Mouse (Mus musculus) liver, postnatal 0 days (tissue): ENCODE results near the gene Ctsk. TPM values are rescaled to one million over a fixed set of nuclear protein-coding genes. Genes with fewer than 3 reads are reported as not detected.

Experiments
- ATAC-seq: fragments of 200-750 bp; cut with Nextera tagmentation; 2 replicates; pipeline ENCODE4 v1.8.0; 2017; ENCODE audit warnings: mild to moderate bottlenecking, moderate library complexity
- DNase-seq: peaks from one replicate; pipeline ENCODE4 v3.0.0-alpha.2; 2016
- H3K27ac ChIP-seq: fragments of 300-500 bp; sonication (generic); 2 replicates; pipeline ENCODE4 v1.5.1; 2014; ENCODE audit warnings: antibody characterized with exemption, moderate library complexity, mild to moderate bottlenecking, low read depth
- H3K27me3 ChIP-seq: fragments of 300-500 bp; sonication (generic); 2 replicates; pipeline ENCODE4 v1.6.1; 2014; ENCODE audit warnings: low read length, control low read depth, mixed read lengths; ENCODE audit not compliant: insufficient read depth
- H3K36me3 ChIP-seq: fragments of 300-500 bp; sonication (generic); replicated peaks from 2 replicates; pipeline ENCODE4 v1.6.1; 2014; ENCODE audit warnings: mild to moderate bottlenecking, control low read depth, low read length, moderate library complexity, mixed read lengths; ENCODE audit not compliant: insufficient read depth
- H3K4me1 ChIP-seq: fragments of 300-500 bp; sonication (generic); 2 replicates; pipeline ENCODE4 v1.6.1; 2014; ENCODE audit warnings: antibody characterized with exemption, mild to moderate bottlenecking, control low read depth; ENCODE audit not compliant: insufficient read depth
- H3K4me2 ChIP-seq: fragments of 300-500 bp; sonication (generic); 2 replicates; pipeline ENCODE4 v1.6.1; 2014; ENCODE audit warnings: low read depth, mild to moderate bottlenecking, low read length, moderate library complexity, mixed read lengths
- H3K4me3 ChIP-seq: fragments of 300-500 bp; sonication (generic); 2 replicates; pipeline ENCODE4 v1.5.1; 2014; ENCODE audit warnings: low read depth, low read length
- H3K9ac ChIP-seq: fragments of 300-500 bp; sonication (generic); replicated peaks from 2 replicates; pipeline ENCODE4 v1.6.1; 2014; ENCODE audit warnings: mild to moderate bottlenecking, moderate library complexity
- H3K9me3 ChIP-seq: fragments of 300-500 bp; sonication (generic); 2 replicates; pipeline ENCODE4 v1.6.1; 2016; ENCODE audit warnings: mild to moderate bottlenecking, control low read depth, low read length, mixed read lengths
- CTCF ChIP-seq: sonication (generic); IDR thresholded peaks from 2 replicates; pipeline ENCODE4 v1.5.1; 2016; ENCODE audit warnings: antibody characterized with exemption, low read depth
- EP300 ChIP-seq: IDR thresholded peaks from 2 replicates; pipeline ENCODE4 v1.6.1; 2016; ENCODE audit warnings: antibody characterized with exemption, low read depth, mild to moderate bottlenecking
- WGBS: fragments of 180-500 bp; shearing (Covaris S2); extraction: QIAGEN DNeasy Blood & Tissue Kit; methylation state at CpG from one replicate; pipeline ENCODE4 v1.1.7; 2014; ENCODE audit not compliant: insufficient replicate concordance; 5-methylcytosine and 5-hydroxymethylcytosine counted together
- polyA plus RNA-seq: library from polyadenylated mRNA; unstranded; fragments of >200 nt; fragmentation: Nextera tagmentation; extraction: Ambion mirVana; gene quantifications from 2 replicates; pipeline ENCODE4 v1.2.1, GENCODE M21; 2015

The Ctsk gene
- polyA plus RNA-seq, 1 experiment from 2014 or later, result 2.3 TPM

DNA sequence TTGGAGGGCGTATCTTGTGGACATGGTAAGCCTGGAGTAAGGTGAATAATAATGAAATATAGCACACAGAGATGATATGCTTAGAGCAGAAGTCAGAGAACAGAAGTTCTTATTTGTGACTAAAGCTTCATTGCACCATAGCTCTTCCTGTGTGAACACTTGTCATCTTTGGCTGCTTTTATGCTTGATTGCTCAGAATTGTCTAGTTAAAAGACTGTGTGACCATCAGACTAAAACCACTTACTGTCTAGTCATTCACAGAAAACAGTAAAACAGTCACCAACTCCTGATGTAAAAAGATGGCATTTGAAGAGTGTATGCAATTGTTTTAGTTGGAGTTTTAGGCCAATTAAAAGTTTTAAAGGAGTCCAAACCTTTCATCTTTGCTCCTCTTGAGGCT, 20.1 kb upstream of the Ctsk start:
- H3K36me3 ChIP-seq, result peaks cover 70% of the 10 kb centered on the region

DNA sequence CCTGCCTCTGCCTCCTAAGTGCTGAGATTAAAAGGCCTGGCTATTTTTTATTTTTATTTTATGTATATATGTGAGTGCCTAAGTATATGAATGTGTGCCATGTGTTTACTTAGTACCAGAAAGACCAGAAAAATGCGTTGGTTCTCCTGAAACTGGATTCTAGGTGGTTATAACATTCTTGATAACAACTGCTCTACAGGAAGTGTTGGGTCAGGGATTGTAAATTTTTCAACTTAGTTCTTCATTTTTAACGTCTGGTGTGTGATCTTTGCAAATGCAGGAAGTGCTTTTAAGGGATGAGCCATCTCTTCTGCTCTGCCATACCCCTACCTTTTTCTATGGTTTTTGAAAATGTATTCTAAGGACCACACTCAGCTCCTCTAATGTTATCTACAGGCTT, 12.6 kb upstream of the Ctsk start:
- DNase-seq (no peak), ATAC-seq (no peak)
- H3K9ac ChIP-seq, result no peak overlapping the region
- H3K9me3 ChIP-seq, result no peaks in the 10 kb centered on the region
- no peak overlapping the region for H3K4me2 ChIP-seq
- no peak for TF ChIP-seq CTCF
- TF ChIP-seq EP300, result no peak
- H3K4me3 ChIP-seq, result no peak overlapping the region
- H3K36me3 ChIP-seq, result peaks cover 63% of the 10 kb centered on the region
- WGBS, result 36% methylated on average over 2 of the region's 2 CpGs
- H3K27me3 ChIP-seq, result no peaks in the 10 kb centered on the region
- H3K27ac ChIP-seq, result 0 out of 2 replicates have a peak overlapping the region, but pooled peaks have one; percentile 7
- H3K4me1 ChIP-seq, result no peaks in the 10 kb centered on the region

More for the DNA sequence above, 20.1 kb upstream of the Ctsk start:
- DNase-seq (no peak), ATAC-seq (no peak)
- Histone ChIP-seq H3K27me3 (no peaks in the 10 kb centered on the region), H3K27ac (no peak overlapping the region), H3K9ac (no peak overlapping the region), H3K4me2 (no peak overlapping the region), H3K4me1 (no peaks in the 10 kb centered on the region), H3K4me3 (no peak overlapping the region), H3K9me3 (no peaks in the 10 kb centered on the region)
- 89% methylated on average over 1 of the region's 1 CpGs for WGBS
- TF ChIP-seq EP300, result no peak
- TF ChIP-seq CTCF, result no peak

DNA sequence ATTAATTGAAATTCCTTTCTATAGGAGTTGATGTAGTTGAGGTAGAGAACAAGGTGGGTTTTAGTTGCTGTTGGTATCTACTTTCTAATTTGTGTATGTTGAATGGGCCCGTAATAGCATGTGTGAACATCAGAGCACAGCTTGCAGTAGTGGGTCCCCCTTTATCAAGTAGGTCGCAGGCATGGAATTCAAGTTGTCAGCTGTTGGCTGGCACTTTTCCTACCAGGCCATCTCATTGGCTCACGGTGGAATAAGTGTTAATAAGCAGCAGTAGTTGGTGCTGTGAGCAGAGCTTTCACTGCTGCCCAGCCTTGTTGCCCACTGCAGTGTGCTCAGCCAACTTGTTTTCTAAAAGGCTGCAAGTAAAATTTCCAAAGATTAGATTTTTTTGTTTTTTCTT, 10.4 kb upstream of the Ctsk start:
- no peak overlapping the region for H3K4me3 ChIP-seq
- H3K27me3 ChIP-seq, result no peaks in the 10 kb centered on the region
- DNase-seq, result no peak
- H3K4me1 ChIP-seq, result no peaks in the 10 kb centered on the region
- TF ChIP-seq EP300 (no peak), CTCF (no peak)
- no peak for ATAC-seq
- H3K9ac ChIP-seq, result no peak overlapping the region
- WGBS, result 79% methylated on average over 3 of the region's 3 CpGs
- peaks cover 67% of the 10 kb centered on the region for H3K36me3 ChIP-seq
- H3K27ac ChIP-seq, result no peak overlapping the region
- H3K9me3 ChIP-seq, result no peaks in the 10 kb centered on the region
- H3K4me2 ChIP-seq, result no peak overlapping the region

DNA sequence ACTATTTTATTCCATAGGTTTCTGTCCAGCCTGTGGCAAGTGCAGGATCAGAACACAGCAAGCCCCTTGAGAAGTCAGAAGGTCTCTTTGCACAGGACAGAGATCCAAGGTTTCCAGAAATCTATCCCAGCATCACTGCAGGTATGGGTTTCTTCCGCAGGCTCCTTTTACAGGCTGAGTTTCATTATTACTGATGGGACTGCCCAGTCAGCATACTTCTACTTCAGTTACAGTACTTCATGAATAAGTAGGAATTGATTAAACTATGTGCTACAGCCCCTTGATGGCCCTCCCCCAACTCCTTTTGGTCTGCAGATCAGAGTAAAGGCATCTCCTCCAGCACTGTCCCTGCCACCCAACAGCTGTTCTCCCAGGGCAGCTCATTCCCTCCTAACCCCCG, 8.8 kb upstream of the Ctsk start:
- Histone ChIP-seq H3K4me3 (no peak overlapping the region), H3K36me3 (peaks cover 76% of the 10 kb centered on the region), H3K9ac (no peak overlapping the region), H3K4me1 (no peaks in the 10 kb centered on the region), H3K4me2 (no peak overlapping the region), H3K27ac (no peak overlapping the region), H3K9me3 (no peaks in the 10 kb centered on the region), H3K27me3 (no peaks in the 10 kb centered on the region)
- DNase-seq (no peak), ATAC-seq (no peak)
- WGBS, result 92% methylated on average over 2 of the region's 2 CpGs
- TF ChIP-seq CTCF (no peak), EP300 (no peak)

DNA sequence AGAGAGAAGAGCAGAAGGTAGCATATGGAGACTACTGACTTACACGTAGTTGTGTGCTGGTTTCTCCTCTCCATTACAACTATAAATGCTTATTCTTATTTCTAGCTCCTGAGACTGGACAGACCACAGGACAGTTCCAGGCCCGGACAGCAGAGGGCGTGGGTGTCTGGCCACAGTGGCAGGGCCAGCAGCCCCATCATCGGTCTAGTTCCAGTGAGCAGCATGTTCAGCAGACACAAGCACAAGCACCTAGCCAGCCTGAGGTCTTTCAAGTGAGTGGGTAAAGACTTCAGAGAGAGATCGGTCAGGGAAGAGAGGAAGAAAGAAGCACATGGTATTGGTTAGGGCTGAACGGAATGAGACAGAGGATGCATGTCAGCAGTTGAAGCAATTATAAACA, 4.7 kb upstream of the Ctsk start:
- peak; percentile 88 for TF ChIP-seq CTCF
- TF ChIP-seq EP300, result no peak
- Histone ChIP-seq H3K4me2 (no peak overlapping the region), H3K36me3 (peaks cover 63% of the 10 kb centered on the region), H3K4me3 (no peak overlapping the region), H3K9ac (no peak overlapping the region), H3K9me3 (no peaks in the 10 kb centered on the region), H3K4me1 (0 out of 2 replicates have a peak, but pooled peaks cover 4% of the 10 kb centered on the region), H3K27ac (no peak overlapping the region), H3K27me3 (no peaks in the 10 kb centered on the region)
- ATAC-seq, result peak; percentile 53
- peak; percentile 79 for DNase-seq
- WGBS, result 68% methylated on average over 6 of the region's 6 CpGs

DNA sequence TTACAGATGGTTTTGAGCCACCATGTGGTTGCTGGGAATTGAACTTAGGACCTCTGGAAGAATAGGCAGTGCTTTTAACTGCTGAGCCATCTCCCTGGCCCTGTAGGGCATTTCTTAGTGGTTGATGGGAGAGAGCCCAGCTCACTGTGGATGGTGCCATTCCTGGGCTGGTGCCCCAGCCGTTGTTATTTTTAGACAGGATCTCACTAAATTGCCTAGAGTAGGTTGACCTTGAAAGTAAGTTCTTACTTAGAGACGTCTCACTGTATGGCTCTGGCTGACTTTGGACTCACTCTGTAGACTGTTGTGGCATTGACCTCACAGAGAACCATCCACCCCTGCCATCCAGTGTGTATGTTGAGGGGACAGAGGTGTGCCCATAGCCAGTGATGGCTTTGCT, 827 bp upstream of the Ctsk start:
- Histone ChIP-seq H3K36me3 (peaks cover 32% of the 10 kb centered on the region), H3K27me3 (no peaks in the 10 kb centered on the region), H3K4me2 (no peak overlapping the region), H3K9me3 (no peaks in the 10 kb centered on the region), H3K4me1 (0 out of 2 replicates have a peak, but pooled peaks cover 4% of the 10 kb centered on the region), H3K4me3 (no peak overlapping the region), H3K9ac (no peak overlapping the region), H3K27ac (no peak overlapping the region)
- TF ChIP-seq CTCF, result no peak
- no peak for TF ChIP-seq EP300
- 77% methylated on average over 2 of the region's 2 CpGs for WGBS
- DNase-seq (no peak), ATAC-seq (no peak)
